Mouse (Mus musculus): Measurements from ENCODE around the gene Tsc22d2.

Tsc22d2 gene

DNA sequence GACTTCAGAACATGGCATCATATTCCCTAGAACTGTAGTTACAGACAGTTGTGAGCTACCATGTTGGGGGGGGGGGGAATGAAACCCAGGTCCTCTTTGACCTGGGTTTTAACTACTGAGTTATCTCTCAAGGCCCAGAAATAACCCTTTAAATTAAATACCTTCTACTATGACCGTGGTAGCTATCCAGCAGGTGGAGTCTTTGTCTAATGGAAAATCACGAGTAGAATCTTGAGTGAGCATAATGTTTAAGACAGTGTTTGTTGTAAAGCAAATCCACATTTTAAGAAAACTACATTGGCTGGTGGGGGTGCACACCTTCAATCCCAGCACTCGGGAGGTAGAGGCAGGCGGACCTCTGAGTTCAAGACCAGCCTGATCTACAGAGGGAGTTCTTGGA, 99.0 kb downstream of the Tsc22d2 start:
- DNase-seq (ENCODE audit: low spot score in 2 of 2) = no peak

- no peak for DNase-seq (ENCODE audit: low spot score in 2 of 2)
Measured at GRCm38 (mm10) chr3:58515947-58516601, 101.6 kb downstream of the Tsc22d2 start.

Data from spleen, postnatal 14 days (tissue).